ENCODE assay signal across 9 mouse cellular contexts in the genomic region with DNA sequence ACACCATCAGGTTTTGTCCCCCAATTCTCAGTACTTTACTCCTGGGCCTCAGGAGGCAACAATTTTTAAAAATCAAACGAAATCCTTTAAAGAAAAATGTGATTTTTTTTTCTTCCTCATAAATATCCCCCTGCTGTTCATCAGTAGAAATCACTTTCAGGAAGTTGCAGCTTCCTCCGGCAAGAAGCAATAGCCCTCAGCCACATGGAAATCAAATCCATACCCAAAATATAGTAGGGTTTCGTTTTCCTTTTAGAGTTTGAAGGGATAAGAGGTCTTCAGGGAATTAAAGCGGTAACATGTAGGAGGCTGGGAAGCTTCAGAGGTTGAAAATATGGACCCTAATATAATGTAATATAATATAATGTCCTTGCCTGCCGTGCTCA.
DNase-seq lines count a peak whose midpoint lies in the region; ATAC-seq and TF ChIP-seq lines count a peak whose summit lies in the region.
"Had no signal": no experiment of that assay in that cellular context is flagged by ENCODE, and none has a peak within 500 bp of the region (broad histone marks: within the 10 kb centered on the region; RNA-seq: fewer than 3 reads in every experiment).

No protein-coding gene starts in this region.

- WGBS in forebrain, embryonic 10.5 days: 73% methylated on average over 5 of the region's 5 CpGs
- 78% methylated on average over 5 of the region's 5 CpGs for WGBS in forebrain, embryonic 11.5 days
- 44% methylated on average over 5 of the region's 5 CpGs for WGBS in thymus, adult 2 months
- 33% methylated on average over 5 of the region's 5 CpGs for WGBS in liver, embryonic 15.5 days (ENCODE audit: insufficient replicate concordance)

- peak overlapping the region; percentile 79 for H3K27ac ChIP-seq in forebrain, embryonic 10.5 days
- H3K27ac ChIP-seq in forebrain, embryonic 11.5 days (ENCODE audit: low read depth, low read length): no peak overlapping the region
- H3K27ac ChIP-seq in thymus, adult 2 months (ENCODE audit: control insufficient read depth, insufficient read depth, low read length): peak overlapping the region; percentile 75; the same call in 1 of the 2 replicates
- no peak overlapping the region for H3K27ac ChIP-seq in liver, embryonic 15.5 days (replicated peaks)

- TF ChIP-seq CTCF in thymus, adult 2 months (IDR thresholded peaks at IDR 0.05; ENCODE audit: borderline replicate concordance, control insufficient read depth, extremely low read depth, insufficient read depth, low read length, poor library complexity): no peak

- no peaks in the 10 kb centered on the region for H3K27me3 ChIP-seq in forebrain, embryonic 10.5 days (ENCODE audit: poor library complexity, severe bottlenecking)
- no peaks in the 10 kb centered on the region for H3K27me3 ChIP-seq in forebrain, embryonic 11.5 days (ENCODE audit: control insufficient read depth, insufficient read depth, low read length)
- no peaks in the 10 kb centered on the region for H3K27me3 ChIP-seq in thymus, adult 2 months (ENCODE audit: control insufficient read depth, insufficient read depth, low read length)
- H3K27me3 ChIP-seq in liver, embryonic 15.5 days: no peaks in the 10 kb centered on the region; the same call in 1 of the 2 replicates

- TF ChIP-seq POLR2A in thymus, adult 2 months (IDR thresholded peaks at IDR 0.05; ENCODE audit: control insufficient read depth, extremely low read depth, insufficient read depth, low read length, poor library complexity): no peak

- H3K9me3 ChIP-seq in forebrain, embryonic 10.5 days: no peaks in the 10 kb centered on the region
- no peaks in the 10 kb centered on the region for H3K9me3 ChIP-seq in forebrain, embryonic 11.5 days (ENCODE audit: control insufficient read depth, low read length)
- no peaks in the 10 kb centered on the region for H3K9me3 ChIP-seq in liver, embryonic 15.5 days (replicated peaks)

- no peak for DNase-seq in forebrain, embryonic 10.5 days (ENCODE audit: extremely low spot score, low spot score)
- DNase-seq in forebrain, embryonic 11.5 days (ENCODE audit: low spot score): no peak
- no peak for DNase-seq in thymus, adult 2 months
- DNase-seq in thymus, postnatal 36 days: no peak
- no peak for DNase-seq in testis, postnatal 14 days (ENCODE audit: low spot score)
- DNase-seq in adrenal gland, adult 2 months: no peak

- H3K9ac ChIP-seq in forebrain, embryonic 11.5 days (ENCODE audit: low read length): no peak overlapping the region
- no peak overlapping the region for H3K9ac ChIP-seq in liver, embryonic 15.5 days

- no peaks in the 10 kb centered on the region for H3K36me3 ChIP-seq in forebrain, embryonic 10.5 days (replicated peaks)
- H3K36me3 ChIP-seq in forebrain, embryonic 11.5 days (ENCODE audit: control insufficient read depth, insufficient read depth, low read length): no peaks in the 10 kb centered on the region
- H3K36me3 ChIP-seq in thymus, adult 2 months (ENCODE audit: control insufficient read depth, insufficient read depth, low read length): no peaks in the 10 kb centered on the region
- no peaks in the 10 kb centered on the region for H3K36me3 ChIP-seq in liver, embryonic 15.5 days (replicated peaks)

- H3K4me3 ChIP-seq in forebrain, embryonic 10.5 days: no peak overlapping the region
- no peak overlapping the region for H3K4me3 ChIP-seq in forebrain, embryonic 11.5 days (ENCODE audit: low read depth, low read length)
- no peak overlapping the region for H3K4me3 ChIP-seq in thymus, adult 2 months (ENCODE audit: control insufficient read depth, insufficient read depth, low read length)
- no peak overlapping the region for H3K4me3 ChIP-seq in liver, embryonic 15.5 days (replicated peaks)
- H3K4me3 ChIP-seq: myocyte had no signal

- ATAC-seq in forebrain, embryonic 11.5 days (replicated peaks; ENCODE audit: low FRiP score): no peak
- no peak for ATAC-seq in liver, embryonic 15.5 days (ENCODE audit: insufficient read depth)
- ATAC-seq in frontal cortex, adult (ENCODE audit: low TSS enrichment): no peak

- no peak overlapping the region for H3K4me2 ChIP-seq in forebrain, embryonic 11.5 days (ENCODE audit: low read depth, low read length, severe bottlenecking)
- peak overlapping the region; percentile 30 for H3K4me2 ChIP-seq in liver, embryonic 15.5 days

- H3K4me1 ChIP-seq in forebrain, embryonic 10.5 days: peaks cover 17% of the 10 kb centered on the region
- peaks cover 2% of the 10 kb centered on the region; the same call in 1 of the 2 replicates for H3K4me1 ChIP-seq in forebrain, embryonic 11.5 days (replicated peaks; ENCODE audit: control insufficient read depth, insufficient read depth, low read length)
- peaks cover 15% of the 10 kb centered on the region for H3K4me1 ChIP-seq in thymus, adult 2 months (replicated peaks; ENCODE audit: control insufficient read depth, insufficient read depth, low read length)
- H3K4me1 ChIP-seq in liver, embryonic 15.5 days (replicated peaks): peaks cover 5% of the 10 kb centered on the region; the same call in 1 of the 2 replicates

Comparison
In these comparisons a context has a peak if more than half of its experiments do, and no peak if none do; other contexts are left out.
1. H3K27ac ChIP-seq: peak in forebrain, embryonic 10.5 days (single experiment) and thymus, adult 2 months (single experiment); none in forebrain, embryonic 11.5 days (single experiment) and liver, embryonic 15.5 days (single experiment).